ENCODE assay signal across 21 mouse cellular contexts in genomic region chr1:63720161-63720560, GRCm38 (mm10). TPM values are rescaled to one million over a fixed set of nuclear protein-coding genes. Genes with fewer than 3 reads are reported as not detected.
DNase-seq lines count a peak whose midpoint lies in the region; ATAC-seq lines count a peak whose summit lies in the region.
"Had no signal": no experiment of that assay in that cellular context is flagged by ENCODE, and none has a peak within 500 bp of the region (broad histone marks: within the 10 kb centered on the region; RNA-seq: fewer than 3 reads in every experiment).

No protein-coding gene starts in this region.

- ATAC-seq in frontal cortex, adult (ENCODE audit: low TSS enrichment): peak; percentile 93
- ATAC-seq: CD4-positive, CD25-positive, alpha-beta regulatory T cell, adult 4 months; forebrain, embryonic 13.5 days; forebrain, postnatal 0 days had no signal

- intact Hi-C loops in left cerebral cortex, postnatal 36 days (cut with DNase I): no loop called here
- intact Hi-C loops in left cerebral cortex, postnatal 25 days (cut with DNase I): loop anchor here (10.0 kb wide), 1 partner anchor 815 kb away; the partner anchor contains the start of gene Creb1

- DNase-seq in frontal cortex, postnatal 14 days (ENCODE audit: low spot score in 2 of 2): no peak
- DNase-seq in left cerebral cortex, adult 18-20 months (ENCODE audit: low spot score in 2 of 2): peak; percentile 5 to 10
- no peak for DNase-seq in left cerebral cortex, postnatal 36 days (ENCODE audit: low spot score in 2 of 2)
- DNase-seq in brain, adult 2 months (ENCODE audit: low read depth, low spot score): peak; percentile 75
- peak; percentile 14 to 84 for DNase-seq in left cerebral cortex, postnatal 25 days (ENCODE audit: low spot score in 2 of 2)
- DNase-seq in cerebellum, postnatal 25 days: no peak
- DNase-seq: adrenal gland, adult 8-10 months; adrenal gland, postnatal 36 days; B cell, adult 2 months; cerebellum, adult 11 months; cerebellum, adult 8-10 months; cerebellum, postnatal 36 days; forebrain, postnatal 0 days; gastrocnemius, postnatal 14 days; heart, adult 2 months; heart, postnatal 14 days had no signal

RNA-seq across cellular contexts. Expression of gene Mdh1b, which starts 10.0 kb away (rescaled TPM):
- 1 to 10 TPM; 1.1 to 1.5 TPM for total RNA-seq in left cerebral cortex, adult 18-20 months (2021)
- 1 to 10 TPM in 1 of 2 experiments, under 1 TPM in 1; 0.72 to 1.1 TPM for total RNA-seq in left cerebral cortex, postnatal 36 days (2021)
- total RNA-seq in left cerebral cortex, postnatal 25 days (2021): 1 to 10 TPM in 1 of 2 experiments, under 1 TPM in 1; 0.37 to 1.3 TPM
- total RNA-seq: adrenal gland, postnatal 36 days; gastrocnemius, adult 18-20 months; gastrocnemius, postnatal 14 days; heart, adult 2 months; heart, postnatal 14 days; hematopoietic stem cell, adult 5-6 weeks had no signal

RNA-seq across cellular contexts. Expression of gene Fastkd2, which starts 10.3 kb away (rescaled TPM):
- 10 to 100 TPM; 20.0 to 23.5 TPM for total RNA-seq in left cerebral cortex, adult 18-20 months (2021)
- total RNA-seq in left cerebral cortex, postnatal 36 days (2021): 10 to 100 TPM; 18.4 to 20.7 TPM
- total RNA-seq in left cerebral cortex, postnatal 25 days (2021): 10 to 100 TPM; 22.0 to 22.5 TPM

RNA-seq across cellular contexts. Expression of gene Dytn, which starts 33.4 kb away (rescaled TPM):
- not detected for total RNA-seq in left cerebral cortex, adult 18-20 months (2021)
- under 1 TPM in 1 of 2 experiments, not detected in 1; 0.20 TPM for total RNA-seq in left cerebral cortex, postnatal 36 days (2021)
- total RNA-seq in left cerebral cortex, postnatal 25 days (2021): under 1 TPM in 1 of 2 experiments, not detected in 1; 0.07 TPM
- total RNA-seq: adrenal gland, adult 8-10 months; adrenal gland, postnatal 36 days; forebrain, postnatal 0 days; gastrocnemius, adult 18-20 months; gastrocnemius, postnatal 14 days; heart, adult 2 months; heart, postnatal 14 days; hematopoietic stem cell, adult 5-6 weeks had no signal

RNA-seq across cellular contexts. Expression of gene 4933402D24Rik, which starts 48.9 kb away (rescaled TPM):
- under 1 TPM; 0.19 to 0.35 TPM for total RNA-seq in left cerebral cortex, adult 18-20 months (2021)
- under 1 TPM; 0.23 to 0.25 TPM for total RNA-seq in left cerebral cortex, postnatal 36 days (2021)
- not detected for total RNA-seq in left cerebral cortex, postnatal 25 days (2021)
- total RNA-seq: adrenal gland, adult 8-10 months; adrenal gland, postnatal 36 days; gastrocnemius, adult 18-20 months; gastrocnemius, postnatal 14 days; heart, adult 2 months; heart, postnatal 14 days; hematopoietic stem cell, adult 5-6 weeks had no signal

Comparison
In these comparisons a context has a peak if more than half of its experiments do, and no peak if none do; other contexts are left out.
1. DNase-seq: peak in left cerebral cortex, adult 18-20 months (2 of 2), brain, adult 2 months (single experiment) and left cerebral cortex, postnatal 25 days (2 of 2); none in frontal cortex, postnatal 14 days (0 of 2), left cerebral cortex, postnatal 36 days (0 of 2) and cerebellum, postnatal 25 days (0 of 2).